Mouse (Mus musculus): ENCODE measurements around the gene Fgf16. TPM values are rescaled to one million over a fixed set of nuclear protein-coding genes. Genes with fewer than 3 reads are reported as not detected.

The Fgf16 gene
- not detected for polyA plus RNA-seq (2012; fragmentation: generic; extraction: Trizol)
- long read RNA-seq, experiment 1, result 0 reads
- long read RNA-seq, experiment 2, result 0 reads

GRCm38 (mm10) chrX:105764162-105765004 lies at the start of gene Fgf16:
Fgf16 (plus strand) TSS chrX:105764279.
- Histone ChIP-seq H3K36me3 (ENCODE audit: control insufficient read depth, insufficient read depth) (no peaks in the 10 kb centered on the region), H3K4me3 (ENCODE audit: insufficient read depth, poor library complexity, severe bottlenecking) (no peak within 1 kb of the TSS), H3K79me3 (ENCODE audit: low read depth) (no peaks in the 10 kb centered on the region), H3K27me3 (ENCODE audit: control insufficient read depth, insufficient read depth, insufficient read length) (peaks cover 18% of the 10 kb centered on the region), H3K79me2 (ENCODE audit: control insufficient read depth, insufficient read depth) (no peaks in the 10 kb centered on the region), H3ac (ENCODE audit: control insufficient read depth, insufficient read length, low read depth) (no peak within 1 kb of the TSS)
- no peak for TF ChIP-seq CEBPB (IDR thresholded peaks at IDR 0.05; ENCODE audit: low read depth)

DNA sequence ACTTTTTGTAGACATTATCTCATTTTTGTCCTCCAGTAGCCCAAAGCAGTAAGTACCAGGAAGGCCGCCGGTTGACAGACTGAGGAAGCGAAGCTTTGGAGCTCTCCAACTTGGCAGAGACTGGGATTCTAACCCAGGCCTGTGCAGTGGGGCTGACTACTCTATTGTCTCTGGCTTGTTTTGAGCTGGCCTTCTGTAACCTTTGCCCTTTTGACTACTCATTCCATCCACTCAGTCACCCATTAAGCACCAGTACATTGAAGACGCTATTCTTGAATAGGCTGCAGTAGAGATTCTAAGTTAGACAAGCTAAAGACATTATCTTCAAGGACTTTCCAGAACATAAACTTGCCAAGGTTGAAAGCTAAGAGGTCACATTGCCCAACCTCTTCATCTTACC lies 49.3 kb upstream of the Fgf16 start:
- Histone ChIP-seq H3K27me3 (ENCODE audit: control insufficient read depth, insufficient read depth, insufficient read length) (no peaks in the 10 kb centered on the region), H3K4me3 (ENCODE audit: insufficient read depth, poor library complexity, severe bottlenecking) (no peak overlapping the region), H3K36me3 (ENCODE audit: control insufficient read depth, insufficient read depth) (no peaks in the 10 kb centered on the region), H3ac (ENCODE audit: control insufficient read depth, insufficient read length, low read depth) (no peak overlapping the region), H3K79me2 (ENCODE audit: control insufficient read depth, insufficient read depth) (no peaks in the 10 kb centered on the region), H3K79me3 (ENCODE audit: low read depth) (no peaks in the 10 kb centered on the region)
- TF ChIP-seq MAX (IDR thresholded peaks at IDR 0.05) (no peak), MYOD1 (IDR thresholded peaks at IDR 0.05; ENCODE audit: control insufficient read depth, insufficient read length, low read depth) (no peak), USF1 (IDR thresholded peaks at IDR 0.05; ENCODE audit: low read depth) (no peak), CEBPB (IDR thresholded peaks at IDR 0.05; ENCODE audit: low read depth) (no peak), FOSL1 (IDR thresholded peaks at IDR 0.05; ENCODE audit: insufficient read depth, low read length, poor library complexity, severe bottlenecking) (no peak), CTCF (IDR thresholded peaks at IDR 0.05; ENCODE audit: control insufficient read depth, insufficient read depth, insufficient read length) (no peak), MYOG (IDR thresholded peaks at IDR 0.05; ENCODE audit: control insufficient read depth, extremely low read depth, insufficient read length) (no peak)

DNA sequence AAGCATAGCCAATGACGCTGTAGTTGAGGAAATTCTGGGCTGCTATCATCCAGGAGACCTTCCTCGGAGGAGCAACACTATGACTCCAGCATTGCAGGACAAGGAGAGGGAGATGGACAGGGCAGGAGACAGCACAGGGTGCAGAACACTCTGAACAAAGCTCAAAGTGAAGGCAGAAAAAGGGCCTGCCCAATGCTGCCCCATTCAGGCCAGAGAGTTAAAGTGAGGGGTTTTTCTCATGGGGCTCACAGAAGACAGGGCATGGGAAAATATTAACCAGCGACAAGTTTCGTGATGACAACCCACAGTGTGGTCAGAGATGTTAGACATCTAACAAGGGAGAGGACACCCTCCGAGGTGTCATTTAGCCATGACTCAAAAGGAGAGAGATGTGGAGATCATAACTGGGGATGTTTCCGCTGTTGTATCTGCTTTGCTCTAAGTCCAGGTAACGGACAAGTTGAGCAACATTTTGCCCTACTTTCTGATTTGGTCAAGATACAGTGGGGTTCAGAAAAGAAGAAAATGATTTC lies 48.2 kb upstream of the Fgf16 start:
- Histone ChIP-seq H3ac (ENCODE audit: control insufficient read depth, insufficient read length, low read depth) (no peak overlapping the region), H3K79me2 (ENCODE audit: control insufficient read depth, insufficient read depth) (no peaks in the 10 kb centered on the region), H3K36me3 (ENCODE audit: control insufficient read depth, insufficient read depth) (no peaks in the 10 kb centered on the region), H3K27me3 (ENCODE audit: control insufficient read depth, insufficient read depth, insufficient read length) (no peaks in the 10 kb centered on the region), H3K4me3 (ENCODE audit: insufficient read depth, poor library complexity, severe bottlenecking) (no peak overlapping the region), H3K79me3 (ENCODE audit: low read depth) (no peaks in the 10 kb centered on the region)
- TF ChIP-seq FOSL1 (IDR thresholded peaks at IDR 0.05; ENCODE audit: insufficient read depth, low read length, poor library complexity, severe bottlenecking) (no peak), MYOD1 (IDR thresholded peaks at IDR 0.05; ENCODE audit: control insufficient read depth, insufficient read length, low read depth) (no peak), MYOG (IDR thresholded peaks at IDR 0.05; ENCODE audit: control insufficient read depth, extremely low read depth, insufficient read length) (no peak), MAX (IDR thresholded peaks at IDR 0.05) (no peak), USF1 (IDR thresholded peaks at IDR 0.05; ENCODE audit: low read depth) (no peak), CTCF (IDR thresholded peaks at IDR 0.05; ENCODE audit: control insufficient read depth, insufficient read depth, insufficient read length) (no peak), CEBPB (IDR thresholded peaks at IDR 0.05; ENCODE audit: low read depth) (no peak)

GRCm38 (mm10) chrX:105718388-105718787 lies 45.7 kb upstream of the Fgf16 start:
- Histone ChIP-seq H3K27me3 (ENCODE audit: control insufficient read depth, insufficient read depth, insufficient read length) (no peaks in the 10 kb centered on the region), H3K4me3 (ENCODE audit: insufficient read depth, poor library complexity, severe bottlenecking) (no peak overlapping the region), H3K79me3 (ENCODE audit: low read depth) (no peaks in the 10 kb centered on the region), H3ac (ENCODE audit: control insufficient read depth, insufficient read length, low read depth) (no peak overlapping the region), H3K79me2 (ENCODE audit: control insufficient read depth, insufficient read depth) (no peaks in the 10 kb centered on the region), H3K36me3 (ENCODE audit: control insufficient read depth, insufficient read depth) (no peaks in the 10 kb centered on the region)
- TF ChIP-seq MYOD1 (IDR thresholded peaks at IDR 0.05; ENCODE audit: control insufficient read depth, insufficient read length, low read depth) (peak; percentile 58), CTCF (IDR thresholded peaks at IDR 0.05; ENCODE audit: control insufficient read depth, insufficient read depth, insufficient read length) (no peak), MYOG (IDR thresholded peaks at IDR 0.05; ENCODE audit: control insufficient read depth, extremely low read depth, insufficient read length) (no peak)

DNA sequence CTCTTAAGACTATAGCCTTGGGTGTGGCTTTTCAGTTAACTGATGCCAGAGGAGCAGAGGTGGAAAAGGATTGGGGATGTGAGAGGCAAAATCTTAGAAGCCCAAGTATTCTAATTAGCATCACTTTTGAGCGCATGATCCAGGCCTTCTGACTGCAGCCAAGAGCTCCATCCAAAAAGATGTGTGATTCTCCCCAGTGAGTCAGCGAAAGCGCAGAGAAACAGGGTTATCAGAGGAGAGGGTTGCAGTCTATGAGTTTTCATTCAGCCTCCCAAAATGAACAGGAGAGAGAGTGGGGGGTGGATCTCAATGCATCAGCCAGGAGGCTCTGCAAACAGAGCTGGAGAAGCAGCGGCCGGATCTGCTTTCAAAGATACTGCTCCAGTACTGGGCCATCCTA lies 45.1 kb upstream of the Fgf16 start:
- H3K27me3 ChIP-seq (ENCODE audit: control insufficient read depth, insufficient read depth, insufficient read length), result no peaks in the 10 kb centered on the region

More for the DNA sequence above, 45.1 kb upstream of the Fgf16 start:
- H3K79me3 ChIP-seq (ENCODE audit: low read depth), result no peaks in the 10 kb centered on the region
- H3K4me3 ChIP-seq (ENCODE audit: insufficient read depth, poor library complexity, severe bottlenecking), result no peak overlapping the region
- no peaks in the 10 kb centered on the region for H3K36me3 ChIP-seq (ENCODE audit: control insufficient read depth, insufficient read depth)
- TF ChIP-seq CTCF (IDR thresholded peaks at IDR 0.05; ENCODE audit: control insufficient read depth, insufficient read depth, insufficient read length) (no peak), MYOD1 (IDR thresholded peaks at IDR 0.05; ENCODE audit: control insufficient read depth, insufficient read length, low read depth) (no peak), MYOG (IDR thresholded peaks at IDR 0.05; ENCODE audit: control insufficient read depth, extremely low read depth, insufficient read length) (no peak), MAX (IDR thresholded peaks at IDR 0.05) (no peak), USF1 (IDR thresholded peaks at IDR 0.05; ENCODE audit: low read depth) (no peak), FOSL1 (IDR thresholded peaks at IDR 0.05; ENCODE audit: insufficient read depth, low read length, poor library complexity, severe bottlenecking) (no peak), CEBPB (IDR thresholded peaks at IDR 0.05; ENCODE audit: low read depth) (no peak)
- no peak overlapping the region for H3ac ChIP-seq (ENCODE audit: control insufficient read depth, insufficient read length, low read depth)
- no peaks in the 10 kb centered on the region for H3K79me2 ChIP-seq (ENCODE audit: control insufficient read depth, insufficient read depth)

All from C2C12 (cell line).